Mouse (Mus musculus) myocyte (in vitro differentiated cells): ENCODE results near the gene Acsf2. TPM values are rescaled to one million over a fixed set of nuclear protein-coding genes. Genes with fewer than 3 reads are reported as not detected.

Experiments used
- H3K27me3 ChIP-seq: one replicate; pipeline ENCODE4 v1.6.1; 2011; ENCODE audit not compliant: control insufficient read depth, insufficient read depth, insufficient read length
- H3K36me3 ChIP-seq: one replicate; pipeline ENCODE4 v1.6.1; 2011; ENCODE audit not compliant: control insufficient read depth, insufficient read depth
- H3K4me2 ChIP-seq: one replicate; pipeline ENCODE4 v1.6.1; 2011; ENCODE audit warnings: low read depth, control low read depth
- H3K4me3 ChIP-seq: one replicate; pipeline ENCODE4 v1.5.1; 2011; ENCODE audit warnings: mild to moderate bottlenecking, control low read depth, moderate library complexity
- H3K79me2 ChIP-seq: one replicate; pipeline ENCODE4 v1.6.1; 2011; ENCODE audit not compliant: control insufficient read depth, insufficient read depth
- H3ac ChIP-seq: one replicate; pipeline ENCODE4 v1.6.1; 2011; ENCODE audit not compliant: control insufficient read depth, insufficient read length
- CEBPB ChIP-seq: IDR thresholded peaks from 2 replicates; pipeline ENCODE4 v1.6.1; 2011; ENCODE audit warnings: mild to moderate bottlenecking, moderate library complexity; ENCODE audit not compliant: poor library complexity, insufficient read depth, severe bottlenecking
- E2F4 ChIP-seq: IDR thresholded peaks from one replicate; pipeline ENCODE4 v1.6.1; 2011; ENCODE audit warnings: mild to moderate bottlenecking, control low read depth, moderate library complexity; ENCODE audit not compliant: insufficient read depth
- MAX ChIP-seq: IDR thresholded peaks from one replicate; pipeline ENCODE4 v1.6.1; 2011; ENCODE audit warnings: low read depth, mild to moderate bottlenecking, control low read depth
- MYOD1 ChIP-seq, 3 experiments: IDR thresholded peaks; one replicate each; pipeline ENCODE4 v1.6.1; 2011; ENCODE audit warnings: control low read depth in 2 of 3, low read depth in 2 of 3, mild to moderate bottlenecking in 2 of 3, moderate library complexity in 1 of 3; ENCODE audit not compliant: insufficient read length in 2 of 3, control insufficient read depth in 1 of 3
- MYOG ChIP-seq, 3 experiments: IDR thresholded peaks; one replicate each; pipeline ENCODE4 v1.6.1; 2011; ENCODE audit warnings: control low read depth in 2 of 3, low read depth in 2 of 3, mild to moderate bottlenecking in 2 of 3; ENCODE audit not compliant: insufficient read length in 2 of 3, control insufficient read depth in 1 of 3, insufficient read depth in 1 of 3
- POLR2A ChIP-seq: IDR thresholded peaks from one replicate; pipeline ENCODE4 v1.6.1; 2011; ENCODE audit warnings: low read depth, mild to moderate bottlenecking, control low read depth, moderate library complexity; ENCODE audit not compliant: insufficient read length
- POLR2AphosphoS2 ChIP-seq: IDR thresholded peaks from one replicate; pipeline ENCODE4 v1.6.1; 2011; ENCODE audit warnings: low read depth, control low read depth; ENCODE audit not compliant: insufficient read length
- REST ChIP-seq: IDR thresholded peaks from one replicate; pipeline ENCODE4 v1.6.1; 2011; ENCODE audit warnings: mild to moderate bottlenecking, control low read depth, moderate library complexity; ENCODE audit not compliant: insufficient read depth, insufficient read length
- SRF ChIP-seq: IDR thresholded peaks from one replicate; pipeline ENCODE4 v1.6.1; 2011; ENCODE audit warnings: low read depth; ENCODE audit not compliant: control insufficient read depth, insufficient read length
- TCF12 ChIP-seq: IDR thresholded peaks from one replicate; pipeline ENCODE4 v1.6.1; 2011; ENCODE audit warnings: mild to moderate bottlenecking, control low read depth; ENCODE audit not compliant: poor library complexity, insufficient read depth, severe bottlenecking
- TCF3 ChIP-seq: IDR thresholded peaks from one replicate; pipeline ENCODE4 v1.6.1; 2011; ENCODE audit warnings: low read depth, control low read depth; ENCODE audit not compliant: insufficient read length
- USF1 ChIP-seq: IDR thresholded peaks from one replicate; pipeline ENCODE4 v1.6.1; 2011; ENCODE audit warnings: low read depth, mild to moderate bottlenecking, control low read depth, moderate library complexity
- polyA plus RNA-seq: library from polyadenylated mRNA; unstranded; fragments of >200 nt; fragmentation: generic; extraction: Trizol; gene quantifications from one replicate; pipeline ENCODE4 v1.2.1, GENCODE M21; 2012; ENCODE audit warnings: missing spikeins

The Acsf2 gene
- polyA plus RNA-seq, 1 experiment = 5.8 TPM

DNA sequence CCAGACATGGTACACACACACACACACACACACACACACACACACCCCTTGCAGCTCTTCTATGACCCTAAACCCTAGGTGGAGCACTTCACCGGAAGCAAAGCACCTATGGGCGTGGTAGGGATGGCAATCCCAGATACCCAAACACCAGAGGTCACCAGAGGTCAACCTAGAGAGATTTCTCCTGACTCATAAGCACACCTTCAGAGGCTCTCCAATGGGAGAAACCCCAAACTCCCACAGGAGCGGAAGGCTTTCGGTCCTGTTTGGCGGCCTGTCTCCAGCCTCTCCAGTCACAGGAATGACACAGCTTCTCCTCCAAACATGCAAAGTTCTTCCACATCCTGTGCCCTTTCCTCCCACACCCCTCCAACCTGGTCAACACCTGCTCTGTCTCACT lies 55.3 kb downstream of the Acsf2 start:
- no peak overlapping the region for H3K4me2 ChIP-seq
- no peak overlapping the region for H3K4me3 ChIP-seq
- no peaks in the 10 kb centered on the region for H3K27me3 ChIP-seq
- H3ac ChIP-seq = no peak overlapping the region
- no peaks in the 10 kb centered on the region for H3K79me2 ChIP-seq
- no peaks in the 10 kb centered on the region for H3K36me3 ChIP-seq
- TF ChIP-seq CEBPB (no peak), MYOD1 (IDR thresholded peaks at IDR 0.05; ENCODE audit: control insufficient read depth in 1 of 3, insufficient read length in 2 of 3, low read depth in 2 of 3) (no peak), TCF3 (no peak), POLR2A (no peak), USF1 (no peak), SRF (no peak), REST (no peak), E2F4 (no peak), TCF12 (no peak), MAX (no peak), MYOG (IDR thresholded peaks at IDR 0.05; ENCODE audit: control insufficient read depth in 1 of 3, insufficient read depth in 1 of 3, insufficient read length in 2 of 3, low read depth in 2 of 3) (no peak), POLR2AphosphoS2 (no peak)

DNA sequence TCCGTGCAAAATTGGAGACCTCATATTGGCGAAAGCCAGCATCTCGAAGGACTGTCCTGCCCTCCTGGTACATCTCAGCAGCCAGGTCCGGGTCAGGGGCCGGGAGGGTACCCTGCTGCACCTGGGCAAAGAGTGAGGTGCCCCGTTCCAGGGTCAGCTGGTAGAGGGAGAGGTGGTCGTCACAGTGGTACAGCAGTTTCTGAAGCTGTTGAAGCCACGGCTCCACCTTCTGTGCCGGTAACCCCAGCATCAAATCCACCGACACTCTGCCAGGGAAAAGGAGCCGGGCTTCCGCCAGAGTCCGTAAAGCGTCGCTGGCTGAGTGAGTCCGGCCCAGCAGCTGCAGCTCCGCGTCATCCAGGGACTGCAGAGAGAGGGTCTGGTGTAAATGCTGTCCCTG lies 57.2 kb downstream of the Acsf2 start:
- no peak for TF ChIP-seq MYOD1 (IDR thresholded peaks at IDR 0.05; ENCODE audit: control insufficient read depth in 1 of 3, insufficient read length in 2 of 3, low read depth in 2 of 3)
- no peak for TF ChIP-seq TCF3
- TF ChIP-seq REST = no peak
- TF ChIP-seq CEBPB = no peak
- TF ChIP-seq POLR2AphosphoS2 = no peak
- no peak for TF ChIP-seq MAX
- no peak for TF ChIP-seq SRF
- TF ChIP-seq MYOG (IDR thresholded peaks at IDR 0.05; ENCODE audit: control insufficient read depth in 1 of 3, insufficient read depth in 1 of 3, insufficient read length in 2 of 3, low read depth in 2 of 3) = no peak
- no peak for TF ChIP-seq USF1
- Histone ChIP-seq H3K36me3 (no peaks in the 10 kb centered on the region), H3K4me3 (no peak overlapping the region)

DNA sequence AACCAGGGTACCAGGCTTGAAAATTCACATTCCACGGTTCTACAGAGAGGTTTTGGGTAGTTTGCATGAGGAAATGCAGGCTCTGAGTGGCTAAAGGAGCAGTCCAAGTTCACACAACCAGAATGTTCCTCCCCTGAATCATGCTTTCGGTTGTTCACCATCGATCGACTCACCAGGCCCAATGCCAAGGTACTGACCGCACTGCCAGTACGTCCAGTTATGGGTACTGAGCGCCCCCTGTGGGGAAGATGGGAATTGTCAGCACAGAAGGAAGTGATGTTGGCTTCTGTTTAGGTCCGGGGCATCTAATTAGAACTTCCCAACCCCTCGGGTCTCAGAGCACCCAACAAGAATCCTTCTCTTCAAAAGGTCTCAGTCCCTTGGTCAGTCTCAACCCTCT lies 57.7 kb downstream of the Acsf2 start:
- H3K4me3 ChIP-seq = no peak overlapping the region

More for the DNA sequence above, 57.2 kb downstream of the Acsf2 start:
- Histone ChIP-seq H3K79me2 (no peaks in the 10 kb centered on the region), H3K27me3 (no peaks in the 10 kb centered on the region), H3K4me2 (no peak overlapping the region), H3ac (no peak overlapping the region)

DNA sequence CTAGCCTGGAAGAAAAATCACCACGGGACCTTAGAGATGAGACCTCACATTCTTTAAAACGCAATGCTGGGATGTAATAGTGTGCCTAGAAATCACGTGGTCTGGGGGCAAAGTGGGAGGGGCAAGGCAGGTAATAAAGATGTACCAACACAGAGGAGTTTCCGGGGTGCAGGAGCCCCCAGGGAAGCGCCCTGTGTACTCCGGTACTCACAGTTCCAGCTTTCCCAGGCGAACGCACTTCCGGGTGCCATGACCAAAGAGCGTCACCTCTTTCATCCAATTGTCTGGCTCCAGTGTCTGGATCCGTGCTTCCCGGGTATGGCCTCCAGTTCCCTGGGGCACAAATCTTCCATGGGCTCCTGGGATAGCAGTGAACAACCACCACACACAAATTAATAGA lies 58.3 kb downstream of the Acsf2 start:
- peak overlapping the region; percentile 93 for H3K4me2 ChIP-seq
- no peaks in the 10 kb centered on the region for H3K36me3 ChIP-seq
- TF ChIP-seq MYOD1 (IDR thresholded peaks at IDR 0.05; ENCODE audit: control insufficient read depth in 1 of 3, insufficient read length in 2 of 3, low read depth in 2 of 3) (no peak), TCF3 (no peak), POLR2AphosphoS2 (no peak), E2F4 (no peak), TCF12 (no peak), REST (no peak), SRF (no peak), MAX (no peak), CEBPB (no peak), MYOG (IDR thresholded peaks at IDR 0.05; ENCODE audit: control insufficient read depth in 1 of 3, insufficient read depth in 1 of 3, insufficient read length in 2 of 3, low read depth in 2 of 3) (no peak), USF1 (no peak)
- H3K27me3 ChIP-seq = no peaks in the 10 kb centered on the region
- no peak overlapping the region for H3ac ChIP-seq
- no peaks in the 10 kb centered on the region for H3K79me2 ChIP-seq
- H3K4me3 ChIP-seq = no peak overlapping the region

More for the DNA sequence above, 57.7 kb downstream of the Acsf2 start:
- TF ChIP-seq TCF12 (no peak), SRF (peak; percentile 62), MYOD1 (IDR thresholded peaks at IDR 0.05; ENCODE audit: control insufficient read depth in 1 of 3, insufficient read length in 2 of 3, low read depth in 2 of 3) (peak in 1 of 3 experiments; percentile 18)
- Histone ChIP-seq H3K36me3 (no peaks in the 10 kb centered on the region), H3ac (no peak overlapping the region), H3K4me2 (peak overlapping the region; percentile 93), H3K27me3 (no peaks in the 10 kb centered on the region), H3K79me2 (no peaks in the 10 kb centered on the region)

DNA sequence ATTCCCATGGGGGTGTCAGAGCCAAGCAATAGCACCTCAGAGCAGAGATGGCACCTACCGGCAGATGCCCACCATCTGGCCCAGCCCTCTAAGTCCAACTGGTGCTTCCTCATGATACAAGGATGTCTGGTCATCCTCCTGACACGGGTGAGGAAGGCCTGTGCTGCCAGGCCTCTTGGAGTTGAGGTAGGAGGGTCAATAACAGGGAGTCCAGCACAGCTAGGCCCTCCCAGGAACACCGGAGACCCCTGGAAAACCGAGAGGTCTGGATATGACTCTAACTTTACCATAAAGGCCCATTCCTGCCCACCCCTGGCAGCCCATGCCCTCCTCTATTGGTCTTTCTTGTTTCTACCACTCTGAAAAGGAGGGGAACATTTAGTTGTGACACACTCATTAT lies 59.3 kb downstream of the Acsf2 start:
- Histone ChIP-seq H3K4me2 (no peak overlapping the region), H3ac (no peak overlapping the region), H3K27me3 (no peaks in the 10 kb centered on the region), H3K36me3 (no peaks in the 10 kb centered on the region), H3K79me2 (no peaks in the 10 kb centered on the region), H3K4me3 (no peak overlapping the region)
- no peak for TF ChIP-seq E2F4
- no peak for TF ChIP-seq REST
- no peak for TF ChIP-seq CEBPB
- no peak for TF ChIP-seq TCF12
- no peak for TF ChIP-seq POLR2A
- TF ChIP-seq USF1 = no peak
